Mouse (Mus musculus) hindbrain, embryonic 16.5 days (tissue): ENCODE measurements around the gene Adar. TPM values are rescaled to one million over a fixed set of nuclear protein-coding genes. Genes with fewer than 3 reads are reported as not detected.
"Not testable (repeated sequence)": the region's sequence is repeated elsewhere in the genome, so short reads cannot be mapped to it uniquely, and the experiment has no call there.

Experiments
- ATAC-seq: fragments of 200-750 bp; cut with Nextera tagmentation; 2 replicates; pipeline ENCODE4 v1.8.0; 2017; ENCODE audit warnings: moderate TSS enrichment, moderate library complexity
- H3K27ac ChIP-seq: fragments of 300-500 bp; sonication (generic); 2 replicates; pipeline ENCODE4 v1.5.1; 2014; ENCODE audit warnings: low read depth, mild to moderate bottlenecking, control low read depth, low read length, moderate library complexity
- H3K27me3 ChIP-seq: fragments of 300-500 bp; sonication (generic); replicated peaks from 2 replicates; pipeline ENCODE4 v1.6.1; 2014; ENCODE audit warnings: low read length; ENCODE audit not compliant: control insufficient read depth, insufficient read depth
- H3K36me3 ChIP-seq: fragments of 300-500 bp; sonication (generic); 2 replicates; pipeline ENCODE4 v1.6.1; 2014; ENCODE audit warnings: mild to moderate bottlenecking, low read length, moderate library complexity, mixed read lengths; ENCODE audit not compliant: control insufficient read depth, insufficient read depth
- H3K4me1 ChIP-seq: fragments of 300-500 bp; sonication (generic); 2 replicates; pipeline ENCODE4 v1.6.1; 2014; ENCODE audit warnings: low read depth, low read length; ENCODE audit not compliant: control insufficient read depth, insufficient read depth
- H3K4me2 ChIP-seq: fragments of 300-500 bp; sonication (generic); 2 replicates; pipeline ENCODE4 v1.6.1; 2014; ENCODE audit warnings: mild to moderate bottlenecking, low read length, control low read depth, moderate library complexity
- H3K4me3 ChIP-seq: fragments of 300-500 bp; sonication (generic); 2 replicates; pipeline ENCODE4 v1.5.1; 2014; ENCODE audit warnings: mild to moderate bottlenecking, low read length, control low read depth, moderate library complexity
- H3K9ac ChIP-seq: fragments of 300-500 bp; sonication (generic); 2 replicates; pipeline ENCODE4 v1.6.1; 2014; ENCODE audit warnings: low read depth, mild to moderate bottlenecking, control low read depth, low read length, moderate library complexity
- H3K9me3 ChIP-seq: fragments of 300-500 bp; sonication (generic); 2 replicates; pipeline ENCODE4 v1.6.1; 2014; ENCODE audit warnings: mild to moderate bottlenecking, low read length, moderate library complexity; ENCODE audit not compliant: control insufficient read depth
- WGBS: fragments of 180-500 bp; shearing (Covaris S2); extraction: QIAGEN DNeasy Blood & Tissue Kit; methylation state at CpG from one replicate; pipeline ENCODE4 v1.1.7; 2014; 5-methylcytosine and 5-hydroxymethylcytosine counted together
- polyA plus RNA-seq: library from polyadenylated mRNA; unstranded; fragments of >200 nt; fragmentation: Nextera tagmentation; extraction: Ambion mirVana; gene quantifications from 2 replicates; pipeline ENCODE4 v1.2.1, GENCODE M21; 2015

The Adar gene
- polyA plus RNA-seq, 1 experiment from 2014 or later: 25.2 TPM

- Histone ChIP-seq H3K27me3 (no peaks in the 10 kb centered on the region), H3K27ac (no peak overlapping the region), H3K9me3 (no peaks in the 10 kb centered on the region), H3K4me1 (no peaks in the 10 kb centered on the region), H3K4me2 (peak overlapping the region; percentile 24; the same call in 1 of the 2 replicates), H3K36me3 (no peaks in the 10 kb centered on the region), H3K4me3 (no peak overlapping the region), H3K9ac (no peak overlapping the region)
- ATAC-seq: no peak
- 8% methylated on average over 13 of the region's 13 CpGs for WGBS
Measured at GRCm38 (mm10) chr3:89799476-89799875, 84.7 kb downstream of the Adar start.

DNA sequence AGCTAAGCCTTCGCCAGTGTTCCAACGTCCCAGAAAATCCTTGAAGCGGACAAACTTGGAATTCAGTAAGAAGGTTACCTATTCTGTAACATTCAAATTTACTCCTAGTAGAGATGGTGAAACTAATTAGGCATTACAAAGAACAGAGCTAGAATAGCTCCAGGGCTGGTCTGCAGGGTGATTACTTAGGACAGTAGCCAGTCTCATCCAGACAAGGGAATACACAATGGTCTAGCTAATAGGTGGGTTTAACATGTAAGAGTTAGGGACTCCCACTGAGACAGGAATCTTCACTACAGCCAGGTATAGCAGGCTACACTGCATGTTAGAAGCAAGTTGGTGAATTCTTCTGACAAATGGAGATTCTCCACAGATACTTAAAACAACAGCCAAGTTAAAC is 85.3 kb downstream of the Adar start:
- H3K36me3 ChIP-seq, H3K4me1 ChIP-seq, H3K4me3 ChIP-seq, H3K9ac ChIP-seq, ATAC-seq, H3K27me3 ChIP-seq, H3K9me3 ChIP-seq, H3K27ac ChIP-seq, H3K4me2 ChIP-seq: not testable (repeated sequence)
- WGBS: 42% methylated on average over 3 of the region's 3 CpGs

GRCm38 (mm10) chr3:89800774-89801506 is 86.1 kb downstream of the Adar start:
- H3K4me2 ChIP-seq: no peak overlapping the region
- no peak overlapping the region for H3K27ac ChIP-seq
- WGBS: 70% methylated on average over 5 of the region's 5 CpGs
- H3K9me3 ChIP-seq: no peaks in the 10 kb centered on the region
- ATAC-seq: no peak
- H3K27me3 ChIP-seq: no peaks in the 10 kb centered on the region
- no peaks in the 10 kb centered on the region for H3K4me1 ChIP-seq
- no peak overlapping the region for H3K4me3 ChIP-seq
- no peaks in the 10 kb centered on the region for H3K36me3 ChIP-seq
- H3K9ac ChIP-seq: no peak overlapping the region

DNA sequence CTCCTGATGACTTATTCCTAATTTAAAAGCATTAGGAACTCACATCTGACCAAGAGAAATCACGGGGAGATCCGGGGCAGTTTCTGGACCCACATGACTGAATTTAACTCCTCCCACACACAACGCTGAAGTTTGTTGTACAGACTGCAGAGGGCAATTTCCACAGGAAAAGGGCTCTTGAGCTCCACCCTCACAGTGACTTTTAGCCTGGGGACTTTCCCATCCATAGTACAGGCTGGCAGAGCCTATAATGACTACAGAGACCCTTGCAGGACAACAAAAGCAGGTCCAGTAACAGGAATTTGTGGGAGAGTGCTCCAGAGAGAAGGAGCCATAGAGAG is 86.7 kb downstream of the Adar start:
- no peak overlapping the region for H3K4me2 ChIP-seq
- H3K36me3 ChIP-seq: no peaks in the 10 kb centered on the region
- H3K4me1 ChIP-seq: no peaks in the 10 kb centered on the region
- H3K27me3 ChIP-seq: no peaks in the 10 kb centered on the region
- H3K9me3 ChIP-seq: 0 out of 2 replicates have a peak, but pooled peaks cover 4% of the 10 kb centered on the region
- no peak overlapping the region for H3K27ac ChIP-seq
- no peak overlapping the region for H3K4me3 ChIP-seq
- ATAC-seq: no peak
- WGBS: 50% methylated on average over 3 of the region's 3 CpGs
- no peak overlapping the region for H3K9ac ChIP-seq

DNA sequence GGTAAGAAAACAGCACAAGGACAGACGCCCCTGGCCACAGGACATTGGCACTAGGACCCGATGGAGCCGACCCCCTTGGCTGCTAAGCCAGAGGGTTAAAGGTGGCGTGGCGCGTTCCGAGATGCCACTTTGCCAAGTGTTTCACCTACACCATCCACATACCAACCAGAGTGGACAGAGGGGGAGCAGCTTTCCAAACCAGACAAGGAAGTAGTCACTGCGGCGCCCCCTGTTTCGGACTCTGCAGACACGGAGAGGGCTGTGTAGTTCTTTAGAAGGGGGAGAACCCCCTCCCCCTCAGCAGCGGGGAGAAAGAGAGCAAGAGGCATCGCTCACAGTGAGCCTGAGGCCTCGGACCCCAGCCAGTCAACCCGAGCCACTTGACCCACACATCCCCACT is 88.1 kb downstream of the Adar start:
- Histone ChIP-seq H3K36me3 (no peaks in the 10 kb centered on the region), H3K4me2 (no peak overlapping the region), H3K4me3 (no peak overlapping the region), H3K4me1 (no peaks in the 10 kb centered on the region), H3K27me3 (no peaks in the 10 kb centered on the region), H3K9ac (no peak overlapping the region), H3K9me3 (0 out of 2 replicates have a peak, but pooled peaks cover 4% of the 10 kb centered on the region), H3K27ac (no peak overlapping the region)
- 66% methylated on average over 15 of the region's 15 CpGs for WGBS
- ATAC-seq: no peak

Other genes with a start within 250 kb of the Adar start
- 9.0 and 10.4 TPM in 2 replicates for gene Kcnn3, start 194.9 kb upstream of the Adar start, polyA plus RNA-seq
- gene Chrnb2, start 49.6 kb downstream of the Adar start, polyA plus RNA-seq: 23.5 and 27.7 TPM in 2 replicates
- 9.7 and 10.5 TPM in 2 replicates for gene Ube2q1, start 58.6 kb downstream of the Adar start, polyA plus RNA-seq
- gene She, start 116.3 kb downstream of the Adar start, polyA plus RNA-seq: 1.2 and 1.4 TPM in 2 replicates
- gene Il6ra, start 198.2 kb downstream of the Adar start, polyA plus RNA-seq: 1.1 and 1.2 TPM in 2 replicates
- 15.1 and 15.5 TPM in 2 replicates for gene Atp8b2, start 248.5 kb downstream of the Adar start, polyA plus RNA-seq